Mouse (Mus musculus): Measurements from ENCODE around the gene Gm20388. TPM values are rescaled to one million over a fixed set of nuclear protein-coding genes. Genes with fewer than 3 reads are reported as not detected.

The Gm20388 gene
- polyA plus RNA-seq, 1 experiment from 2014 or later = 8.3 TPM

DNA sequence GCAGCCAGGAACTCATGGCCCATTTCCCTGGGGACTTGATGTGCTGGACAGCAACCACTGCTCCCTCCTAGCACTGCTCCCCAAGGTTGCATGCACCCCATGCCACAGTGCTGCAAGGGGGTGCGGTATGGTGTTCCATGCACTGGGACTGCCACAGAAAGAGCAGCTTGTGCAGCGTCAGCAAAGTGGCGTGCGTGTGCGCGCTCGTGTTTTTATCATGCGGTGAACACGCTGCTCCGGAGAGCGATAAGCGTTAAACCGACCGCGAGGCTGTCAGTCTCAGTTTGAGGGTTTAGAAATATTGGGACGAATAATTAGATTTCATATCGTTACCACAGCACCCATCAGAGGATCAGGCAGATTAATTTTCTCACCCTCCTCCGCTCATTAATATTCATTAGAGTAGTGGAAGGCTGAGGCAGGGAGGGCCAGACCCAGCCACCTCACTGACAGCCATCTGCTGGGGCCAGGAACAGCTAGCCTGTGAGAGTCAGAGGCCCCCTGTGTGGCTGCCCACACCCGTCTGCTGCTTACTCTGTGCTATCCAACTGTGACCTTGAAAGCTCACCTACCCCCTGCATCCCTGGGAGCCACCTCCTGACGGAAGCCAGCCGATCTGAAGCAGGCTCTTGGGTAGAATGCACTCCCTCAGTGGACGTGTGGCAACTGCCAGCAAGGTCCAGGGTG lies 2419.1 kb downstream of the Gm20388 start:
- no peak overlapping the region for H3K27ac ChIP-seq (ENCODE audit: low read depth)
- ATAC-seq (replicated peaks; ENCODE audit: low FRiP score, low TSS enrichment, low read depth) = no peak
- no peak overlapping the region for H3K4me3 ChIP-seq (ENCODE audit: low read depth, low read length)
- no peak overlapping the region for H3K9ac ChIP-seq (ENCODE audit: low read length)
- H3K27me3 ChIP-seq (replicated peaks; ENCODE audit: control insufficient read depth, insufficient read depth, low read length) = no peaks in the 10 kb centered on the region
- no peak overlapping the region for H3K4me2 ChIP-seq (ENCODE audit: low read length)
- WGBS = 77% methylated on average over 22 of the region's 22 CpGs
- H3K4me1 ChIP-seq (replicated peaks; ENCODE audit: control insufficient read depth, insufficient read depth, low read length) = peaks cover 32% of the 10 kb centered on the region
- no peaks in the 10 kb centered on the region for H3K9me3 ChIP-seq (ENCODE audit: control insufficient read depth, low read length)
- no peak for DNase-seq (ENCODE audit: low spot score)
- peaks cover 5% of the 10 kb centered on the region; the same call in 1 of the 2 replicates for H3K36me3 ChIP-seq (ENCODE audit: control insufficient read depth, insufficient read depth, low read length)

DNA sequence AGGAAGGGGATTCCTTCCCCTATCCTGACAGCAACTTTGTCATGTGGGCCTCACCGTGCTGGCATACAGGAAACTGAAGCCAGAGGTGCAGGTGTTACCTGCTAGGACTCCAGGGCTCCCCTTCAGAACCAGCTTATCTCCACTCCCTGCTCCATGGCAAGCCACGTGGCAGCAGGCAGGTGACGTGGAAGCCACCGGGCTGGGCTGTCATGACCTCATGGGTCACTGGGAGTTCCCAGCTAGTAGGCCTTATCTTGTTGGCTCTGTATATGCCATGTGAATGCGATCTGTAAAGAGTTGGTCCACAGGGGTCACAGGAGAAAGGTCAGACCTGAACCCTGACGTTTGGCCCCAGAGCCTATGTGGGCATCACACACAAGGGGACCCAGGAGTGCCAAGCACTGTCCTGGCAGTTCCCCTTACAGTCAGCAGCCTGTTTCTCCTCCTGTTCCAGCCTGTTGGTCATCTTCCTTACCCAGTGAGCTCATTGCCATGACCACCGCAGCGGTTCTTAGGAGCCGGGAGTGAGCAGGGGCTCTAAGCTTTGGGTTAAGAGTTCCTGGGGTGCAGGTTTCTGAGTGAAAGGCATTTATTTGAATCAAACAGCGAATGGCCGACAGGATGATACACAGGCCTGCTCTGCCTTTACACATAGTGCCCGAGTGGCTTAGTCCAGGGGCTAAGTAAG lies 2419.9 kb downstream of the Gm20388 start:
- no peak overlapping the region; the same call in 1 of the 2 replicates for H3K27ac ChIP-seq (ENCODE audit: low read depth)
- peaks cover 25% of the 10 kb centered on the region for H3K4me1 ChIP-seq (replicated peaks; ENCODE audit: control insufficient read depth, insufficient read depth, low read length)
- no peaks in the 10 kb centered on the region for H3K9me3 ChIP-seq (ENCODE audit: control insufficient read depth, low read length)
- ATAC-seq (replicated peaks; ENCODE audit: low FRiP score, low TSS enrichment, low read depth) = no peak
- H3K4me2 ChIP-seq (ENCODE audit: low read length) = no peak overlapping the region
- H3K27me3 ChIP-seq (replicated peaks; ENCODE audit: control insufficient read depth, insufficient read depth, low read length) = peaks cover 8% of the 10 kb centered on the region
- peaks cover 14% of the 10 kb centered on the region; the same call in 1 of the 2 replicates for H3K36me3 ChIP-seq (ENCODE audit: control insufficient read depth, insufficient read depth, low read length)
- no peak overlapping the region for H3K4me3 ChIP-seq (ENCODE audit: low read depth, low read length)
- 71% methylated on average over 12 of the region's 12 CpGs for WGBS
- H3K9ac ChIP-seq (ENCODE audit: low read length) = no peak overlapping the region
- no peak for DNase-seq (ENCODE audit: low spot score)

DNA sequence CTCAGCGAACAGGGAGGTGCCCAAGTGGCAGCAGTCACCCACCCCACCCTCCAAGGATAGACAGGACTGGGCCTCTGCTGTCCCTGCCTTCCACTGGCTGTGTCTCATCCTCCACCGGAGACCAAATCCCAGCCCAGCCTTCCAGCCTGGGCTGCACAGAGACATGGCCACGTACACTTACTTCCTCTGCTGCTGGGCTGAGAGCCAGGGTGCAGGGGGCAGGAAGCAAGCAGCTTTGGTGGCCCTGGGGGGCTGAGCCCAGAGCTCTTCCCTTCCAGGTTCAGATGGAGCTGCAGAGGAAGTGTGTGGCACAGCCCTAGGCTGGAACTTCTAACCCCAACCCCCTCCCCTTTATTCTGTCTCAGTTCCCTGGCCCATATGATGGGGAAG lies 2420.5 kb downstream of the Gm20388 start:
- Histone ChIP-seq H3K27me3 (replicated peaks; ENCODE audit: control insufficient read depth, insufficient read depth, low read length) (peaks cover 14% of the 10 kb centered on the region), H3K9me3 (ENCODE audit: control insufficient read depth, low read length) (no peaks in the 10 kb centered on the region), H3K4me3 (ENCODE audit: low read depth, low read length) (no peak overlapping the region), H3K27ac (ENCODE audit: low read depth) (no peak overlapping the region; the same call in 1 of the 2 replicates), H3K4me1 (replicated peaks; ENCODE audit: control insufficient read depth, insufficient read depth, low read length) (peaks cover 25% of the 10 kb centered on the region), H3K4me2 (ENCODE audit: low read length) (no peak overlapping the region), H3K9ac (ENCODE audit: low read length) (no peak overlapping the region), H3K36me3 (ENCODE audit: control insufficient read depth, insufficient read depth, low read length) (peaks cover 14% of the 10 kb centered on the region; the same call in 1 of the 2 replicates)
- DNase-seq (ENCODE audit: low spot score) = no peak
- ATAC-seq (replicated peaks; ENCODE audit: low FRiP score, low TSS enrichment, low read depth) = no peak
- WGBS = 41% methylated on average over 3 of the region's 3 CpGs

DNA sequence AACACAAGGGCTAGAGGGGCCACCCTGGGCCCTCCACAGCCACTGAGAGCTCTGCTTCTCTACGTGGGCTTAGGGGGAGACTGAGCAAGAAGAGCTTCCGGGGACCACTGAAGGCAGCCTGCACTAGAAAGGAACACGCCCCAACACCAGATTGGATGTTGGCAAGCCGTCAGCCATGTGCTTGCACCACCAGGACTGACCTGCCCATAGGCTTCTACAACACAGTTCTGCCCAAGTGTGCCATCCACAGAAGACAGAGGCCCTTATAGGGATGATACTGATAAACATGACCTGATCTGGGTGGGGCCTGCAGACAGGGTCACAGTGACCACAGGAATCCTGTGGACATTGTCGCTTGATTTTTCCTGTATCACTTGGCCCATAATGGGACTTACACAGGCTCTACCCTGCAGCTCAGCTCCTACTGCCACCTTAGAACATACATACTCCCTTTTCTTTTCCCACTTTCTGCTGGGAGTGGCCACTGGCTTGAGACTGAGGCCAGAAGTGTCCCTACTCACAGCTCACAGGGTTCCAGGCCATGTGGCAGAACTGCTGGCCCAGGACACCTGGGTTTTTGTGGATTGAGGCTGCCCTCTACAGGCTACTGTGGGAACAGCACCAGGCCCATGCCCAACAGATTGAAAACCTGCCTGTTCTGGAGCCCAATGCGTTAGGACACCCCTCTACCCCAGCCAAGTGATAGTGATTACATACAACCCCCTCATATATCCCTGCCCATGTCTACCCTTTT lies 2422.3 kb downstream of the Gm20388 start:
- peaks cover 19% of the 10 kb centered on the region; the same call in 1 of the 2 replicates for H3K4me1 ChIP-seq (replicated peaks; ENCODE audit: control insufficient read depth, insufficient read depth, low read length)
- 68% methylated on average over 6 of the region's 6 CpGs for WGBS
- no peak overlapping the region for H3K9ac ChIP-seq (ENCODE audit: low read length)
- H3K36me3 ChIP-seq (ENCODE audit: control insufficient read depth, insufficient read depth, low read length) = peaks cover 30% of the 10 kb centered on the region; the same call in 1 of the 2 replicates
- DNase-seq (ENCODE audit: low spot score) (peak; percentile 93), ATAC-seq (replicated peaks; ENCODE audit: low FRiP score, low TSS enrichment, low read depth) (0 out of 2 replicates have a peak, but pooled peaks have one; percentile 6)
- H3K27ac ChIP-seq (ENCODE audit: low read depth) = no peak overlapping the region
- no peak overlapping the region for H3K4me2 ChIP-seq (ENCODE audit: low read length)
- H3K9me3 ChIP-seq (ENCODE audit: control insufficient read depth, low read length) = no peaks in the 10 kb centered on the region
- no peak overlapping the region for H3K4me3 ChIP-seq (ENCODE audit: low read depth, low read length)
- H3K27me3 ChIP-seq (replicated peaks; ENCODE audit: control insufficient read depth, insufficient read depth, low read length) = peaks cover 32% of the 10 kb centered on the region

DNA sequence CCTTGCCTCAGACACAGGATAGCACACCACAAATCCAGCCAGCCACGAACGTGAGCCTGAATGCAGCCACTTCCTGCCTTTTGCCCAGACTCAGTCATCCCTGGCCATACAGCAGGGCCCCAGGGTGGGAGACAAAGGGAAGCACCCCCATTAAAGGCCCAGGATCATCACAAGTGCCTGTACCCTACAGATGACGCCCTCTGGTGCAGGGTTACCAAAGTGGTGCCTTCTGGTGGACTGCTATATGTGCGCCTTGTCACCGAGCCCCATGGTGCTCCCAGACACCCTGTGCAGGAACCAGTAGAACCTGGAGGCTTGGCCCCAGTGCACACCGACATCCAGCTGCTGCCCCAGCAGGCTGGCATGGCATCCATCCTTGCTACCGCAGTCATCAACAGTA lies 2422.9 kb downstream of the Gm20388 start:
- H3K4me2 ChIP-seq (ENCODE audit: low read length) = no peak overlapping the region
- DNase-seq (ENCODE audit: low spot score) (no peak), ATAC-seq (replicated peaks; ENCODE audit: low FRiP score, low TSS enrichment, low read depth) (no peak)
- H3K4me3 ChIP-seq (ENCODE audit: low read depth, low read length) = no peak overlapping the region
- H3K27ac ChIP-seq (ENCODE audit: low read depth) = no peak overlapping the region
- WGBS = 90% methylated on average over 7 of the region's 7 CpGs
- peaks cover 35% of the 10 kb centered on the region for H3K27me3 ChIP-seq (replicated peaks; ENCODE audit: control insufficient read depth, insufficient read depth, low read length)
- peaks cover 32% of the 10 kb centered on the region; the same call in 1 of the 2 replicates for H3K36me3 ChIP-seq (ENCODE audit: control insufficient read depth, insufficient read depth, low read length)
- H3K9me3 ChIP-seq (ENCODE audit: control insufficient read depth, low read length) = no peaks in the 10 kb centered on the region
- H3K9ac ChIP-seq (ENCODE audit: low read length) = no peak overlapping the region
- peaks cover 19% of the 10 kb centered on the region; the same call in 1 of the 2 replicates for H3K4me1 ChIP-seq (replicated peaks; ENCODE audit: control insufficient read depth, insufficient read depth, low read length)

DNA sequence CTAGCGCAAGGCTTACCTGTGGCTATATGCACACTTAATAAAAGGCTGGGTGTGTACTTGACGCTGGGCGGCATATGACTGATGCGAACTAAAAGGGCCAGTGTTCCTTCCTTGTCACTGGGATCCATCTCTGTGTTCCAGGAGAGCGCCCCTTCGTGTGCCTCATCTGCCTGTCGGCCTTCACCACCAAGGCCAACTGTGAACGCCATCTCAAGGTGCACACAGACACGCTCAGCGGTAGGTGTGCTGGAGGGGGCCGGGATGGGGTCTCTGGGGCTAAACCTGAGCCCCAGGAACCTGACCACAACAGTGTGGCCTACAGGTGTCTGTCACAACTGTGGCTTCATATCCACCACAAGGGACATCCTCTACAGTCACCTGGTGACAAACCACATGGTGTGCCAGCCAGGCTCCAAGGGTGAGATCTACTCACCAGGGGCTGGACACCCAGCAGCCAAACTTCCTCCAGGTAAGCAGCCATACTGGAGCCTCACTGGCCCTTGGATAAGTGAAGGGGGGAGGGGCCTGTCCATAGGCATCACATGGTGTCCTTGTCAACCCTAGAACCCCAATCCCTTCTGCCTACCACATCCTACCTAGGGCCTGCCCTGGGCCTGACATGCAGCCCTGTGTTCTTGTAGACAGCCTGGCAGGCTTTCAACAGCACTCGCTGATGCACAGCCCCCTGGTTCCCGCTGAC lies 2424.3 kb downstream of the Gm20388 start:
- Histone ChIP-seq H3K9ac (ENCODE audit: low read length) (no peak overlapping the region), H3K9me3 (ENCODE audit: control insufficient read depth, low read length) (no peaks in the 10 kb centered on the region), H3K4me1 (replicated peaks; ENCODE audit: control insufficient read depth, insufficient read depth, low read length) (peaks cover 14% of the 10 kb centered on the region; the same call in 1 of the 2 replicates), H3K4me2 (ENCODE audit: low read length) (no peak overlapping the region), H3K27me3 (replicated peaks; ENCODE audit: control insufficient read depth, insufficient read depth, low read length) (peaks cover 35% of the 10 kb centered on the region), H3K27ac (ENCODE audit: low read depth) (no peak overlapping the region), H3K36me3 (ENCODE audit: control insufficient read depth, insufficient read depth, low read length) (peaks cover 35% of the 10 kb centered on the region; the same call in 1 of the 2 replicates), H3K4me3 (ENCODE audit: low read depth, low read length) (no peak overlapping the region)
- no peak for DNase-seq (ENCODE audit: low spot score)
- WGBS = 90% methylated on average over 13 of the region's 13 CpGs
- no peak for ATAC-seq (replicated peaks; ENCODE audit: low FRiP score, low TSS enrichment, low read depth)

DNA sequence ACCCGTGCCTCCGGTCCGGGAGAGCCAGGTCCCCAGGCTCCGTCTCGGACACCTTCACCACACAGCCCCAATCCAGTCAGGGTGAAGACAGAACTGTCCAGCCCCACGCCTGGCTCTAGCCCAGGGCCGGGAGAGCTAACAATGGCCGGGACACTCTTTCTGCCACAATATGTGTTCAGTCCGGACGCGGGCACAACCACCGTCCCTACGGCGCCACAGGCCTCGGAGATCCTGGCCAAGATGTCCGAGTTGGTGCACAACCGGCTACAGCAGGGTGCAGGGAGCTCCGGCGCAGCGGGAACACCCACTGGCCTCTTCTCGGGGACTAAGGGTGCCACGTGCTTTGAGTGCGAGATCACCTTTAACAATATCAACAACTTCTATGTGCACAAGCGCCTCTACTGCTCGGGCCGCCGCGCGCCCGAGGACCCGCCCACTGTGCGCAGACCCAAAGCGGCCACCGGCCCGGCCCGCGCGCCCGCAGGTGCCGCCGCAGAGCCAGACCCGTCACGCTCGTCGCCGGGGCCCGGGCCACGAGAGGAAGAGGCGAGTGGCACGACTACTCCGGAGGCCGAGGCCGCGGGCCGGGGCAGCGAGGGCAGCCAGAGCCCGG lies 2425.1 kb downstream of the Gm20388 start:
- ATAC-seq (replicated peaks; ENCODE audit: low FRiP score, low TSS enrichment, low read depth) (peak; percentile 10; the same call in 1 of the 2 replicates), DNase-seq (ENCODE audit: low spot score) (no peak)
- Histone ChIP-seq H3K4me1 (replicated peaks; ENCODE audit: control insufficient read depth, insufficient read depth, low read length) (peaks cover 8% of the 10 kb centered on the region; the same call in 1 of the 2 replicates), H3K4me2 (ENCODE audit: low read length) (peak overlapping the region; percentile 63), H3K9me3 (ENCODE audit: control insufficient read depth, low read length) (no peaks in the 10 kb centered on the region), H3K36me3 (ENCODE audit: control insufficient read depth, insufficient read depth, low read length) (peaks cover 35% of the 10 kb centered on the region; the same call in 1 of the 2 replicates), H3K9ac (ENCODE audit: low read length) (peak overlapping the region; percentile 27; the same call in 1 of the 2 replicates), H3K27me3 (replicated peaks; ENCODE audit: control insufficient read depth, insufficient read depth, low read length) (peaks cover 35% of the 10 kb centered on the region), H3K27ac (ENCODE audit: low read depth) (no peak overlapping the region), H3K4me3 (ENCODE audit: low read depth, low read length) (peak overlapping the region; percentile 41)
- 29% methylated on average over 57 of the region's 57 CpGs for WGBS
